Mouse (Mus musculus): ENCODE results near the gene Gm21854.
"Not testable (repeated sequence)": the region's sequence is repeated elsewhere in the genome, so short reads cannot be mapped to it uniquely, and the experiment has no call there.

Gene Gm21854

GRCm38 (mm10) chrY:5656686-5657085 is at the start of gene Gm21854:
Gene Gm21854 (plus strand): TSS chrY:5656986.
- not testable (repeated sequence) for DNase-seq (ENCODE audit: low spot score)

Measured in left cerebral cortex, adult 11 months (tissue).